Mouse (Mus musculus) CD8-positive naive resting alpha-beta T cell, adult 2 months (primary cell): ENCODE data around the gene 1110059E24Rik.
"Not testable (repeated sequence)": the region's sequence is repeated elsewhere in the genome, so short reads cannot be mapped to it uniquely, and the experiment has no call there.

ENCODE experiments used
- DNase-seq, 2 experiments: peaks; one replicate each; pipeline ENCODE4 v3.0.0; 2022; ENCODE audit warnings: low read depth in 2 of 2, low spot score in 2 of 2

Gene 1110059E24Rik

DNA sequence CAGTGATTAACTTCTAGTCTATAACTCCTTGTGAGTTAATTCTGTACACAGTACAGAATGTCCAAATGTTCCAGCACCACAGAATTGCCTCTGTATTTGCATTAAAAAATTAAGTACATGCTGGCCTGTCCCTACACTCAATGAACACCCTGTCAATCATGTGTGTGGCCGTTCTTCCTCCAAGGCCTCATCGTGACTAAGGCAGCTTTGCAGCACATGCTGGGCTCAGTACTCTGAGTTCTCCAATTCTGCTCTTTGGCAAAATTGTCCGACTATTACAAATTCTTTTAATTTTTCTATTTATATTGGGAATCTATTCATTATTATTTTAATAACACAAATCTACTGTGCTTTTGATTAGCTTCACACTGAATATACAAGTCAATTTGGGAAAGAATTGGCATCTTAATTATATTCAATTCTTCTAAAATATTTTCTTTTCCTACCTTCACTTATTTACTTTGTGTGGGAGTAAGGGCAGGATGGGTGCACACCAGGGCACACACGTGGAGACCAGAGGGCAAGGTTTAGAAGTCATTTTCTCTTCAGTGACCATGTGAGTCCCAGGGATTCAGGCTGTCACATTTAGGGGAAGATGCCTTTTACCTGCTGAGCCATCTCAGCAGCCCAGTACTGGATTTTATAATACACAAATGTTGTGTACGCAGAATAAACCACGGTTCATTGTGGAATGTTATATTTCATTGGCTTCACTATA is 26.3 kb downstream of the 1110059E24Rik start:
- DNase-seq, result no peak

GRCm38 (mm10) chr19:21624148-21624535 is 28.6 kb downstream of the 1110059E24Rik start:
- no peak for DNase-seq

DNA sequence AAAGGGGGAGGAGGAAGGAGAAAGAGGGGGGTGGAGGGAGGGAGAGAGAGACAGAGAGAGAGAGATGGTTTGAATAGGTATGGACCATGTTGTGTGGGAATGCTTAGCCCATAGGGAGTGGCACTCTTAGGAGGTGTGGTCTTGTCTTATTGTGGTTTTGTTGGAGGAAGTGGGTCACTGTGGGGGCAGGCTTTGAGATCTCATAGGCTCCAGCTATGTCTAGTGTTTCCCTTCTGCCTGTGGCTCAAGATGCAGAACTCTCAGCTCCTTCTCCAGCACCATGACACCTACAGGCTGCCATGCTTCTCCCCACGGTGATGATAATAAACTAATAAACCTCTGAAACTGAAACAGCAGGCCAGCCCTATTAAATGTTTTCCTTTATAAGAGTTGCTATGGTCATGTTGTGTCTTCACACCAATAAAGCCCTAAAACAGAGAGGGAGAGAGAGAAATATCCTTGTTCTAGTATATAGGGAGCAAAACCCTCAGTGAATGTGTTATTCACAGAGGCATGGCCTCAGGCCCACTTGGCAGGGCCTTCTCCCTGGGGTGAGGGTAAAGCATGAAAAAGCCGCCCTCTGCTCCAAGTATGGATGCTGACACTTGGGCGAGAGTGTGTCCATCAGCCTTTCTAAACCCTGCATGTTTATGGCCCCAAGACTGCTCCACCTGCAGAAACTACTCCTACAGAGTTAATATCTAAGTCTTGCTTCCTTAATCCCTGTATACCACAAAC is 29.2 kb downstream of the 1110059E24Rik start:
- DNase-seq, result no peak

GRCm38 (mm10) chr19:21615801-21616200 is 37.0 kb downstream of the 1110059E24Rik start:
- DNase-seq, result no peak

DNA sequence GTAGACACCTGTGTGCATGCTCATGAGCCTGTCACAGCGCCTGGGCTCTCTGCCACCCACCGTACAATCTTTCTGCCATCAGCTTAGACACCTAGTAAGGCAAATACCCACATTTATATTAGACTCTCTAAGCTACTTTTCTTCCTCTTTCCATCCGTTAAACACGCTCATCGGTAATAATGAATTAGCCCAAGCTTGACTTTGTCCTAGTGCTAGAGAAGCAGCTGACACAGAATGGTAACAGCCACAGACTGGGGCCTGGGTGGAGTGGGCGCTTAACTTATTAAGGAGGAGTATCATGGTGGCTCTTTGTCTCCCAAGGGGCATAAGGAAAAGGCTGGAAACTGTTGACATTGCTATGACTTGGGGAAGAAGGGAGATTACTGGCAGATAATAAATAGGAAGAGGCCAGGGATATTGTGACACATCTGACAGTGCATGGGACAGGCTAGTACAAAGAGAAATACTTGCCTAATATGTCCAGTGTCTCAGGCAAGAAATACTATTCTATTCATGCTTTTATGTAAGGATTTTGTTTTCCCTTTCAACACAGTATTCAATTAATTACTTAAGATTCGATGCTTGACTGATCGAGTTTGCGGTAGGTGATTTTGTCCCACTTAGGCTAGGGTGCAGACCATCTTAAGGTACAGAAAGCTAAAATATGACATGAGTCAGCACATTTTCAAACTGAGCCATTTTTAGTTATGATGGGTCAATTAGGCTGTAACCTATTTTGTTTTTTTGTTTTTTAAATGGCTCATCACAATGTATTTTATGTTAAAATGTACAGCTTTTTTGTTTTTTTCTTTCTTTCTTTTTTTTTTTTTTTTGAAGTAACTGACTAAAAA is 40.8 kb downstream of the 1110059E24Rik start:
- DNase-seq, result no peak

GRCm38 (mm10) chr19:21611297-21611696 is 41.5 kb downstream of the 1110059E24Rik start:
- DNase-seq, result no peak

GRCm38 (mm10) chr19:21610240-21610639 is 42.5 kb downstream of the 1110059E24Rik start:
- no peak for DNase-seq

- DNase-seq, result no peak
Observed at GRCm38 (mm10) chr19:21605294-21605693, 47.5 kb downstream of the 1110059E24Rik start.

DNA sequence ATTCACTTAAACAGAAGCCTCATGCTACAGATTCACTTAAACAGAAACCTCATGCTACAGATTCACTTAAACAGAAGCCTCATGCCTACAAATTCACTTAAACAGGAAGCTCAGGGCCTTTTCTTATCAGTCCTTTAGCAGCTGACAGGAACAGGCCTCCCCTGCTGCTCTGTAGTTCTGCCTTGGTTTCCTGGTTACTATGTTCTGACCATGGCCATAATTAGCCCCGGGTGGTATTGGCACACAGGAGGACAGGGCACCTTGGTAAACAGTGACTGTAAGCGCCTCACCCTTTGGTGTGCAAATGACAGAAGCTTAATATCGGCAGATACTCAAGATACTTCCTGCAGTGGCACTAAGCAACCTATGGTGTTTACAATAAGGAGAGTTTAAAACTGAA is 48.9 kb downstream of the 1110059E24Rik start:
- DNase-seq, result no peak

DNA sequence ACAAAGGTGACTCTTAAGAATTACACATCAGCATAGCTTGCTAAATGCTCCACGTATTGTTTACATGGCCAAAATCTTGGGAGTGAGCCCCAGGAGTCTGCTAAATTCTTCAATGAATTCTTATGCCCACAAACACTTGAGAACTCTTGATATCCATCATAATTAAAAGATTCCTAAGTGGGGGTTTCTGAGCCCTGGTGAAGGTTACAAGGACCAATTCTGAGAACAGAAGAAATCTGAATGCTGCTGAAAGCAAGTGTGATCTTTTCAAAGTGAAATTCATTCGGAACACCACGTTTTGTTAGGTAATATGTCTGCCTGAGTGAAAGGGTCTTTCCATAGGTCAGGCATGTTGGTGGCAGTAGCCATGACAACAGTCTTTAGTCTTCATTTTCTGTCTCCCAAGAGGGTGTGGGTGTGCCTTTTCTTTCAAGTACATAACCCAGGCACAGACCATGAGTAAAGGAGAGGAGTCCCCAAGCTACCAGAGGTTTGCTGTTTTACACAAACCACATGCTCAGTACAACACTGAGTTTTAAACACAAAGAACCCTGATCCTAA is 51.2 kb downstream of the 1110059E24Rik start:
- DNase-seq, result no peak

GRCm38 (mm10) chr19:21598659-21599352 is 54.0 kb downstream of the 1110059E24Rik start:
- DNase-seq, result no peak

DNA sequence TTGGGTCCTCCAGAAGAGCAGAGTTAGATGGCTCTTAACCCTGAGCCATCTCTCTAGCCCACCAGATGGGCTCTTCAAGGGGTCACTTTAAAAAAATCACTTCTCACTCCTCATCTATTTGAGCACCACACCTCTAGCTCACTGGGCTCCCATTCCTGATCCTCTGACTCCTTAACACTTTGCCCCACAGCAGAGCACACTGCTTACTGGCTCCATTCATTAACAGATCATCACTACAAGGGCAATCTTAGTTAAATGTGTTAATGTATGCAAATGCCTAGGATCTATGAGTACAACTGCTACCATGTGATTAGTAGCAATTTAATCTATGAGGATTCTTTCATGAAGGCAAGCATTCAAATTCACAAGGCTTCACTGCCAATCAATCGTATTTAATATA is 58.1 kb downstream of the 1110059E24Rik start:
- DNase-seq, result no peak

- not testable (repeated sequence) for DNase-seq
Observed at GRCm38 (mm10) chr19:21592216-21592615, 60.6 kb downstream of the 1110059E24Rik start.

GRCm38 (mm10) chr19:21589888-21590287 is 62.9 kb downstream of the 1110059E24Rik start:
- no peak for DNase-seq

DNA sequence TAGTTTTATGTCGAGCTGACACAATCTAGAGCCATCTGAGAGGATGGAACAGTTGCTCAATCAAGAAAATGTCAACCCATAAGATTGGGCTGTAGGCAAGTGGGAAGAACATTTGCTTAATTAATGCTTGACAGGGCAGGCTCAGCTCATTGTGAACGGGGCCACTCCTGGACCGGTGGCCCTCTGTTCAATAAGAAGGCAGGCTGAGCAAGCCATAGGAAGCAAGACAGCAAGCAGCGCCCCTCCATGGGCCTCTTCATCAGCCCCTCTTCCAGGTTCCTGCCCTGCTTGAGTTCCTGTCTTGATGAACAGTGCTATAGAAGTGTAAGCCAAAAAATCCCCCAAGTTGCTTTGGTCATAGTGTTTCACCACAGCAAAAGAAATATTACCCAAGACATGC is 65.2 kb downstream of the 1110059E24Rik start:
- no peak for DNase-seq

GRCm38 (mm10) chr19:21586546-21586945 is 66.2 kb downstream of the 1110059E24Rik start:
- no peak for DNase-seq

- DNase-seq, result no peak
Observed at GRCm38 (mm10) chr19:21585868-21586267, 66.9 kb downstream of the 1110059E24Rik start.

- DNase-seq, result no peak
Observed at GRCm38 (mm10) chr19:21583986-21584385, 68.8 kb downstream of the 1110059E24Rik start.

DNA sequence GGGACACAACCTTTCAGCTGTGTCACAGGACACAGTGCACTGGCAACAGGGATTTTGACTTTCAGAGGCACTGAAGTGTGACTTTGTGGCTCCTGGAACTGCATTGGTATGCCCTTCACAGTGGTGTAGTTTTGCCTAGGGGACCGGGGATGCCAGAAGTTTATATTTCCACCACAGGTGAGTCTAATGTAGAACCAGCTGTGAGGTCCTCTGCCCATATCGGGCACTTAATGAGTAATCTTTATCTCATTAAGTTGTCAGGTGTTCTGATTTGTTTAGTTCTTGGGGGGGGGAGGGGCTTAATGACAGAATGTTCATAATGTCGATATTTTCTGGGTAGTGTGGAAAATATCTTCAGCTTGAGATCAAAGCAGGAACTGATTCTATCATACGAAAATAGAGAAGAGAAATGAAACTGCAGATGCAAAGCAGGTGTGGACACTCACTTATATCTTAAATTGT is 69.2 kb downstream of the 1110059E24Rik start:
- DNase-seq, result no peak

DNA sequence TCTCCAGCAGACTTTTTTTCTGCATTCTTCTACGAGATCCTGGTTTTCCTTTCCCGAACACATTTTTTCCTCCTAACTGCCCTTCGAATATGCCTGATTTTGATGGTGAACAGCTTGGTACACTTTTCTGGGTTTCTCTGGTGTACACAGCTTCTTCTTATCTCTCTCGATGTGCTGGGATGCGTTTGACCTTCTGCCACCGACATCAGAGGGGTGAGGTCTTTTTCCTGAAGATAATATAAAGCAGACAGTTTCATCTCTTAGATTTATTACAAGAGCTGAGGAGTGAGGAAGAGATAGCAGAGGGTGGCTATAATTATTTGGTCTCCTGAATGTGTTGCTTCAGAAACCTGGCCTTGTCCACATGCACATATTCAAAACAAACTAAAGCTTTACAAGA is 71.4 kb downstream of the 1110059E24Rik start:
- no peak for DNase-seq

DNA sequence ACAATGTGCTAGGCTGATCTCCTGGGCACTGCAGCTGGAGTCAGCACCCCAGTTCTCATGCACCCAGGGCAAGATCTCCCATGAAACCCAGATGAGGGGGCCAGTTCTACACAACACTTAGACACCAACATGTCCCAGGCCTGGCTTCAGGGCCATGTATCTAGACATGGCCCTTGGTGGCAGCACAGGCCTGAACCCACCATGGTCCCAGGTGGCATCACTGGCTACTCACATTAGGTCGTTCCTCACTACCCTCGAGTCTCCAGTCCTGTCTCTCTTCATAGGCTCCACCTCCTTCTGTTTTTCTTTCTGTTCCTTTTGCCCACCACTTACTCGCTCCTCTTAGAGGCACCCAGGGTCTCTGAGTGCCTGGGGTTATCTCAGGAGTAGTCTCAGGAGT is 72.9 kb downstream of the 1110059E24Rik start:
- no peak for DNase-seq
